Mouse (Mus musculus) forebrain, embryonic 16.5 days (tissue): ENCODE measurements around the gene Brinp2. TPM values are rescaled to one million over a fixed set of nuclear protein-coding genes. Genes with fewer than 3 reads are reported as not detected.

ENCODE experiments used
- ATAC-seq: fragments of 200-750 bp; cut with Nextera tagmentation; 2 replicates; pipeline ENCODE4 v1.8.0; 2017; ENCODE audit warnings: mild to moderate bottlenecking, moderate library complexity
- H3K27ac ChIP-seq: fragments of 300-500 bp; sonication (generic); 2 replicates; pipeline ENCODE4 v1.5.1; 2014; ENCODE audit warnings: low read length, control low read depth
- H3K27me3 ChIP-seq: fragments of 300-500 bp; sonication (generic); replicated peaks from 2 replicates; pipeline ENCODE4 v1.6.1; 2014; ENCODE audit warnings: low read length; ENCODE audit not compliant: control insufficient read depth, insufficient read depth
- H3K36me3 ChIP-seq: fragments of 300-500 bp; sonication (generic); 2 replicates; pipeline ENCODE4 v1.6.1; 2014; ENCODE audit not compliant: control insufficient read depth, insufficient read depth
- H3K4me1 ChIP-seq: fragments of 300-500 bp; sonication (generic); replicated peaks from 2 replicates; pipeline ENCODE4 v1.6.1; 2014; ENCODE audit warnings: low read length; ENCODE audit not compliant: control insufficient read depth, insufficient read depth
- H3K4me2 ChIP-seq: fragments of 300-500 bp; sonication (generic); 2 replicates; pipeline ENCODE4 v1.6.1; 2014; ENCODE audit warnings: mild to moderate bottlenecking, low read length, control low read depth
- H3K4me3 ChIP-seq: fragments of 300-500 bp; sonication (generic); replicated peaks from 2 replicates; pipeline ENCODE4 v1.5.1; 2014; ENCODE audit warnings: mild to moderate bottlenecking, low read length, control low read depth
- H3K9ac ChIP-seq: fragments of 300-500 bp; sonication (generic); replicated peaks from 2 replicates; pipeline ENCODE4 v1.6.1; 2014; ENCODE audit warnings: low read depth, low read length, control low read depth
- H3K9me3 ChIP-seq: fragments of 300-500 bp; sonication (generic); 2 replicates; pipeline ENCODE4 v1.6.1; 2016; ENCODE audit warnings: low read length; ENCODE audit not compliant: control insufficient read depth
- WGBS: fragments of 180-500 bp; shearing (Covaris S2); extraction: QIAGEN DNeasy Blood & Tissue Kit; methylation state at CpG from one replicate; pipeline ENCODE4 v1.1.7; 2014; 5-methylcytosine and 5-hydroxymethylcytosine counted together
- polyA plus RNA-seq: library from polyadenylated mRNA; unstranded; fragments of >200 nt; fragmentation: Nextera tagmentation; extraction: Ambion mirVana; gene quantifications from 2 replicates; pipeline ENCODE4 v1.2.1, GENCODE M21; 2015

Gene Brinp2
- polyA plus RNA-seq = 46.4 and 46.5 TPM in 2 replicates

DNA sequence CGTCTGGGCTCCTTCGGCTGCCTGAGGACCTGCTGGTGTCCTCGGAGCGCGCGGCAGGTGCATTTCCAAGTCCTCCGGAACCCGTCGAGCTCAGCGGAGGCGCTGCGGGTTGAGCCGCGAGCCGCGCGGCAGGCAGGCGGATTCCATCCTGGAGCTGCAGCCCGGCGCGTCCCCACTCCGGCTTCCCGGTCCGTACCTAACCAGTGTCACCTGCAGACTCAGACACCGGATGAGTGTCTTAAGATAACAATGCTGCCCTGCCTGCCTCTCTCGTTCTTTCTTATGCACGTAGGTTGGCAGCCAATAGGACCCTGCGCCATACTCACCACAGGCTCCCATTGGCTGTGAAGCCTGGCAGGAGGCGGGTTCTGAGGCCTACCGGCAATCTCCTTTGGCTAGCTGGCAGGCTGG, at the start of gene Brinp2:
Gene Brinp2 (minus strand): TSS at position 276 of the 411 bp plus-strand sequence.
- WGBS = under 1% methylated on average over 30 of the region's 30 CpGs
- peak; percentile 99 for ATAC-seq
- no peaks in the 10 kb centered on the region for H3K9me3 ChIP-seq

DNA sequence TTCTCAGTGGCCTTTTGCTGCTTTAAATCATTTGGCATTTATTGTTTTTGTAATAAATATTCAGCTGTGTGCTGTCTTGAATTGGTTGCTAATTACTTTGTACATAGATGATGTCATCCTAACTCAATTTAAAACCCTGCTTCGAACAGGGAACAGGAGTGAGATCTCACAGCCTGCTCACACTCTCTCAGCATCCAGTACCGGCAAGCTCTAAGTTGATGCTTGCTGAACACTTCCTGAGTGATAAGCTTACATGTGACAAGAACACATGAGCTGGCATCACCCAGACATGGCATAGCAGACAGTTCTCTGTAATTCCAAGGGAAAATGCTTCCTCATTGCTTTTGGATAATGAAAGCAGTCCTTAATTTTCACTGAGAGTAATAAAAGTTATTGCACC, 44.8 kb upstream of the Brinp2 start:
- no peak overlapping the region for H3K27ac ChIP-seq
- ATAC-seq = peak; percentile 89
- no peaks in the 10 kb centered on the region for H3K36me3 ChIP-seq
- H3K4me3 ChIP-seq = no peak overlapping the region
- no peak overlapping the region for H3K4me2 ChIP-seq
- H3K9me3 ChIP-seq = no peaks in the 10 kb centered on the region
- 15% methylated on average over 2 of the region's 2 CpGs for WGBS
- H3K9ac ChIP-seq = no peak overlapping the region
- no peaks in the 10 kb centered on the region for H3K27me3 ChIP-seq
- peaks cover 13% of the 10 kb centered on the region for H3K4me1 ChIP-seq

More for the DNA sequence above, at the start of gene Brinp2:
- H3K27ac ChIP-seq = peak within 1 kb of the TSS; percentile 81
- no peaks in the 10 kb centered on the region for H3K27me3 ChIP-seq
- H3K4me1 ChIP-seq = peaks cover 22% of the 10 kb centered on the region
- H3K4me2 ChIP-seq = peak within 1 kb of the TSS; percentile 60
- H3K36me3 ChIP-seq = no peaks in the 10 kb centered on the region
- H3K9ac ChIP-seq = peak within 1 kb of the TSS; percentile 69
- peak within 1 kb of the TSS; percentile 70 for H3K4me3 ChIP-seq

- WGBS = 94% methylated on average over 2 of the region's 2 CpGs
- no peak for ATAC-seq
- no peaks in the 10 kb centered on the region for H3K36me3 ChIP-seq
- H3K9ac ChIP-seq = no peak overlapping the region
- H3K4me1 ChIP-seq = peaks cover 7% of the 10 kb centered on the region; the same call in 1 of the 2 replicates
- no peak overlapping the region for H3K4me2 ChIP-seq
- no peak overlapping the region for H3K27ac ChIP-seq
- H3K27me3 ChIP-seq = no peaks in the 10 kb centered on the region
- no peak overlapping the region for H3K4me3 ChIP-seq
- no peaks in the 10 kb centered on the region for H3K9me3 ChIP-seq
Observed at GRCm38 (mm10) chr1:158397058-158397457, 40.9 kb upstream of the Brinp2 start.

GRCm38 (mm10) chr1:158390693-158391092, 34.6 kb upstream of the Brinp2 start:
- no peak overlapping the region for H3K4me3 ChIP-seq
- H3K27ac ChIP-seq = no peak overlapping the region
- H3K4me1 ChIP-seq = no peaks in the 10 kb centered on the region; the same call in 1 of the 2 replicates
- no peak overlapping the region for H3K4me2 ChIP-seq
- H3K9ac ChIP-seq = no peak overlapping the region
- WGBS = 49% methylated on average over 4 of the region's 4 CpGs
- no peaks in the 10 kb centered on the region for H3K27me3 ChIP-seq
- ATAC-seq = no peak
- no peaks in the 10 kb centered on the region for H3K36me3 ChIP-seq
- H3K9me3 ChIP-seq = no peaks in the 10 kb centered on the region

DNA sequence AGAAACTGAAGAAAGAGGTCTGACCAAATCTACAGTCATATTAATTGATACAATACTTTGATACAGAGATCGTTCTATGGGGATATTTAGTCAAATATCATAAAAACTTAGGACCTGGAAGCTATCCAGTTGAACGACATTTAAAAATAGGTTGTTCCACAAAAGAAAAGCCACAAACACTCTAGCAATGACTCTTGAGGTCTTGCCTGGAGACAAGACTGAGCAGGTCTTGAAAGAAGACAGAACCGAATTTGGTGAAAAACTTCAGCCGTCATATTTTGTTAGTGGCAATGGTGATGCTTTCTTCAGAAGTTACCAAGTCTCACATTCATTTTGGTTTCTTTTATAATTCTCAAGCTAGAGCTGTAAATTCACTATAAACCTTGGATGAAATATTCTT, 32.9 kb upstream of the Brinp2 start:
- H3K9ac ChIP-seq = no peak overlapping the region
- H3K27ac ChIP-seq = no peak overlapping the region
- H3K36me3 ChIP-seq = no peaks in the 10 kb centered on the region
- H3K4me1 ChIP-seq = no peaks in the 10 kb centered on the region; the same call in 1 of the 2 replicates
- no peaks in the 10 kb centered on the region for H3K9me3 ChIP-seq
- H3K4me2 ChIP-seq = no peak overlapping the region
- WGBS = 96% methylated on average over 4 of the region's 4 CpGs
- no peak overlapping the region for H3K4me3 ChIP-seq
- no peaks in the 10 kb centered on the region for H3K27me3 ChIP-seq
- ATAC-seq = no peak

- Histone ChIP-seq H3K27ac (no peak overlapping the region), H3K4me1 (no peaks in the 10 kb centered on the region), H3K27me3 (no peaks in the 10 kb centered on the region), H3K9ac (no peak overlapping the region), H3K4me3 (no peak overlapping the region), H3K36me3 (no peaks in the 10 kb centered on the region), H3K4me2 (no peak overlapping the region), H3K9me3 (no peaks in the 10 kb centered on the region)
- WGBS = 20% methylated on average over 3 of the region's 3 CpGs
- ATAC-seq = no peak
Observed at GRCm38 (mm10) chr1:158386781-158387180, 30.7 kb upstream of the Brinp2 start.

DNA sequence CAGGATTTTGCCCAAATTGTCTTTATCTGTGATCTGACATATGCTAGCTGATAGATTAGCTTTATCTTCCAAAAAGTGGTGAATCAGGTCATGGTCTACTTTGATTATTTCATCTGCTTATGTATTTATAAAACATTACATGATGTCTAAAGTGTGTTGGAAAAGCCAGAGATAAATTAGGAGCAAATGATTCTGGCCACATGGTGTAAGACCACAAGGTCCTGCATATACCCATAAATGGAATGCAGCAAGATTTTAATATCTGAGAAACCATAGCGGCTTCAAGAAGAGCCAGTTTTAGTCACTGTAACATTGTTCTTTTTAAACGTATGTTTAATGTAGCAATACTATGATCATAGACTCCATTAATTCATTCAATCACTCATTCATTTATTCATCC, 29.2 kb upstream of the Brinp2 start:
- ATAC-seq = no peak
- H3K4me3 ChIP-seq = no peak overlapping the region
- H3K4me2 ChIP-seq = no peak overlapping the region
- H3K27ac ChIP-seq = no peak overlapping the region
- no peak overlapping the region for H3K9ac ChIP-seq
- 99% methylated on average over 2 of the region's 2 CpGs for WGBS
- no peaks in the 10 kb centered on the region for H3K36me3 ChIP-seq
- no peaks in the 10 kb centered on the region for H3K4me1 ChIP-seq
- no peaks in the 10 kb centered on the region for H3K9me3 ChIP-seq
- no peaks in the 10 kb centered on the region for H3K27me3 ChIP-seq

GRCm38 (mm10) chr1:158383210-158383609, 27.1 kb upstream of the Brinp2 start:
- no peak overlapping the region for H3K27ac ChIP-seq
- H3K4me1 ChIP-seq = no peaks in the 10 kb centered on the region
- H3K36me3 ChIP-seq = peaks cover 2% of the 10 kb centered on the region; the same call in 1 of the 2 replicates
- no peak overlapping the region for H3K4me2 ChIP-seq
- no peak overlapping the region for H3K4me3 ChIP-seq
- H3K9me3 ChIP-seq = no peaks in the 10 kb centered on the region
- H3K27me3 ChIP-seq = no peaks in the 10 kb centered on the region
- H3K9ac ChIP-seq = no peak overlapping the region
- no peak for ATAC-seq
- WGBS = 95% methylated on average over 3 of the region's 3 CpGs

GRCm38 (mm10) chr1:158382277-158382676, 26.2 kb upstream of the Brinp2 start:
- WGBS = 85% methylated on average over 6 of the region's 6 CpGs
- Histone ChIP-seq H3K27me3 (no peaks in the 10 kb centered on the region), H3K36me3 (peaks cover 2% of the 10 kb centered on the region; the same call in 1 of the 2 replicates), H3K9me3 (no peaks in the 10 kb centered on the region), H3K4me1 (no peaks in the 10 kb centered on the region), H3K27ac (no peak overlapping the region), H3K4me2 (no peak overlapping the region), H3K4me3 (no peak overlapping the region), H3K9ac (no peak overlapping the region)
- ATAC-seq = no peak

DNA sequence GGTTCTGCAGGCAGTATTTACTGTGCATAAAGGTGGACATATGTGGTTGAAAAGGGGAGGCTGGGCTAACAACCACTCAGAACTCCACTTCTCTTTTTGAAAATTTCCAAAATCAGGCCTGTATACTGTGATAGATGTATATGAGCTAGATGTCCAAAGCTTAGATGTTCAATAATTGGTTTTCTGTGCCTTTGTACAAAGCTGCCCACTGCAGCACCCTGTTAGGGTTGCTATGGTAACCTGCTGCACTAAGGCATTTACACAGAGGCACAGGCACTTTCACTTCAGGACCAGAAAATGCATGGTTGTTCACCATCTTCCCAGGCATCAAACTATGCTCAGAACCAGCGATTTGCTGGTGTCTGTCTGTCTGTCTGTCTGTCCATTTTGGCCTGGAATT, 8.3 kb upstream of the Brinp2 start:
- peaks cover 2% of the 10 kb centered on the region for H3K36me3 ChIP-seq
- H3K9ac ChIP-seq = peak overlapping the region; percentile 16
- no peaks in the 10 kb centered on the region for H3K27me3 ChIP-seq
- H3K4me2 ChIP-seq = peak overlapping the region; percentile 83
- peak overlapping the region; percentile 83 for H3K4me3 ChIP-seq
- no peaks in the 10 kb centered on the region for H3K9me3 ChIP-seq
- peak; percentile 55 for ATAC-seq
- peaks cover 34% of the 10 kb centered on the region for H3K4me1 ChIP-seq
- 6% methylated on average over 1 of the region's 1 CpGs for WGBS
- H3K27ac ChIP-seq = no peak overlapping the region
